Mouse (Mus musculus) cerebellum, postnatal 36 days (tissue): ENCODE results near the gene B3galt6.
A peak's percentile ranks its signal among the peaks of the same experiment; 100 is the strongest.

Experiments
- DNase-seq, 2 experiments: peaks; one replicate each; pipeline ENCODE4 v3.0.0; 2021 to 2022; ENCODE audit warnings: mixed read lengths in 2 of 2

Gene B3galt6

DNA sequence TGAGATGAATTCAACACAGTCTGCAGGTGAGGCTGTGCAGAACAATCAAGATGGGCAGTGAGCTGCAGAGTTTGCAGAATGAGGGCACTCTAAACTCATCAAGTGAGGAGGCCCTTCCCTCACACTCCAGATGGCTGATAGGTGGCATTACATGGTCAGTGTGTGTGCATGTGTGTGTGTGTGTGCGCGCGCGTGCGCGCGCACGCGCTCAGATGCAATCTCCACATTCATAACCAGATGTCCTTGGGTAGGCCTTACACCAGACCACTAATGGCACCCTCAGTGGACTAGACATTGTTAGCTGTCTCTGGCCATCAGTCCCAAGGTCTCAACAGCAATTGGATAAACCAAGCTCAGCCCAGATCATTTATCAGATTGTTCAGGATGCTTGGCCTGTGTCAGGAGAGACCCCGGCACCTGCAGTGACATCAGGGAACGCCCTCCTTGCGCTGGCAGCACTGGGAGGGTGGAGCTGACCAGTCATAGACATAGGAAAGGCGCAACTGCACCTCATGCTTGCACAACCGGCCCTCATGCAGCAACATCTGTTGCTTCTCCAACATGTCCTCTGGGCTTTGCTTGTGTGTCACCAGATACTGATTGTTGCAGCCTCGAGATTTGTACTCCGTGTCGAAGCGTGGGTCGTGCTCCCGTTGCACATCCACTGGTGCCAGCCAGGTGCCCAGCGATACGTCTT lies 1.1 kb downstream of the B3galt6 start:
- DNase-seq = no peak

DNA sequence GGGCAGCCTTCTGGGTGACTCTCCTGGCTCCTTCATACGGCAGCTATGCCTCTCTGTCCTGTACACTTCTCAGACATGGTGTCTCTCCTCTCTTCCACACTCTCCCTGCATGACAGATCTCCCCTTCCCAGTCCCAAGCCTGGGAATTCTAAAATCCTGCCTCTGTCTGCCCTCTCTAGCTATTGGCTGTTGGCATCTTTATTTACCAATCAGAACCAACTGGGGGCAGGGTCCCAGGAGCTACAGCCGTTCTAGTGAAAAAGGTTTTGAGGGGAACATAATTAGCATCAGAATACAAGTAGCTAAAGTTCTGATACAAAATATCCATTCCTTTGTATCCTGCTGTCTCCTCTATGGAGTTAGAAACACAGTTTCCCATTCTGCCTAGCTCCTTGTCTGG lies 8.7 kb downstream of the B3galt6 start:
- DNase-seq = no peak

DNA sequence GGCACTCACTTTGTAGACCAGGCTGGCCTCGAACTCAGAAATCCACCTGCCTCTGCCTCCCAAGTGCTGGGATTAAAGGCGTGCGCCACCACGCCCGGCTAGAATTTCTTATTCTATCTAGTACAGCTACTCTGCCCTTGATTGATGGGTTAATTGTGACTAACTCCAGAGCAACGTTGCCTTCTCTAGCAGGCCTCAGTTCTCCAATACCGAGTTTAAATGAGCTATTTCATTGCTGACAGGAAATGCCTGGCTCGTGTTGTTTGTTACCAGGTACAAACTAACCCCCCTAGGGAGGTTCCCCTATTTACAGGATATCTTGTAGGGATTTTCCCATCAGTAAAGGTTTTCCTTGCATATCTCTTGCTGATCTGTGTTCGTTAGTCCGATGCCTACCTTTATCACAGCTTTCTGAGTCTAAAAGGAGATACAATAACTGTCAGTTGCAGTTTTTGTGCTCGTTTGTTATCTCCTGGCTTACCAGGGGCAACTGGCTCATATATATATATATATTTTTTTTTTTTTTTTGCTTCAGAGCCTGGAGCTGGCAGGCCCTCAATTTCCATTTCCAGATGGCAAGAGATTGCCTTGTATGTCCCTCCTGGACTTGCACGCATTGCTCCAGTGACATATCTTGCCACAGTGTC lies 10.9 kb downstream of the B3galt6 start:
- no peak for DNase-seq

GRCm38 (mm10) chr4:155973239-155973638 lies 19.2 kb downstream of the B3galt6 start:
- no peak for DNase-seq

DNA sequence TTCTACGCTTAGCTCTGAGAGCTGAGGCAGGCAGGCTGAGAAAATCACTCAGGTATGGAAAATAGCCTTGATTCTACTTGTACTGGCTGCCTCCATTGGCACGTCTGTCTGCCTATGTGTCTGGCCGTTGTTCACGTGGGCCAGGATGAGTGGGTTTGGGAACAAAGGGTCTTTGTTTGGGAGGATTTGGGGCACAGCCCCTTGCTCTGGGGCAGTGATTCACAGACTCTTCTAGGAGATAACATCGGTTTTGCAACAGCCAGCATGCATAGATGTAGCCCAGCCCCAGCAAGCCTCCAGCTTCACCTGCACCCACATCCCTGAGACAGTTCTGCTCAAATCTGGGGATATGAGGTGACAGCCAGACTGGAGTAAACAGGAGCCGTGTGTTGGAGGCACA lies 19.8 kb downstream of the B3galt6 start:
- DNase-seq = no peak

- DNase-seq = no peak
These were observed 22.2 kb downstream of the B3galt6 start for GRCm38 (mm10) chr4:155970286-155970685.

GRCm38 (mm10) chr4:155969043-155969653 lies 23.3 kb downstream of the B3galt6 start:
- DNase-seq = no peak

GRCm38 (mm10) chr4:155964396-155964795 lies 28.1 kb downstream of the B3galt6 start:
- no peak for DNase-seq

- no peak for DNase-seq
These were observed 29.3 kb downstream of the B3galt6 start for GRCm38 (mm10) chr4:155963106-155963505.

GRCm38 (mm10) chr4:155962167-155962971 lies 30.1 kb downstream of the B3galt6 start, which contains the start of gene C1qtnf12:
TSS of gene C1qtnf12 (plus strand) at chr4:155962318.
- peak; percentile 29 to 36 for DNase-seq

GRCm38 (mm10) chr4:155959275-155959674 lies 33.2 kb downstream of the B3galt6 start:
- DNase-seq = peak; percentile 74 to 78

GRCm38 (mm10) chr4:155955491-155955890 lies 37.0 kb downstream of the B3galt6 start:
- DNase-seq = peak; percentile 46 to 47

DNA sequence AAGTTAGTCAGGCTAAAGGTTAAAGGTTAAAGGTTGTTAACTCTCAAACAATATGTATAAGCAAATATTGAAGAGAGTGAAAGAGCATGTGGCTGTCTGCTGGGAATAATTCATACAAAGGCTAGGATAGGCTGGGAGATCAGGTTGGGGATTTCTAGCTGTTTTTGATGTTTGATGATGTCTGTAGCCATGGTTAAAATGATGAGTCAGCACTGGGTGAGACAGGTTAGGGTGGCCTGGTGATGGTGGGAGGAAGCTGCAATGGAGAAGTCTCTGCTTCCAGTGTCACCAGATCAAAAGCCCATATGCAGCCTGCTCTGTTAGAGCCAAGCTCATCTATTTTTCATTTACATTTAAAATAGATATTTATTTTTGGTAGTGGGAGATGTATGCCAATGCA lies 45.4 kb downstream of the B3galt6 start:
- no peak for DNase-seq

DNA sequence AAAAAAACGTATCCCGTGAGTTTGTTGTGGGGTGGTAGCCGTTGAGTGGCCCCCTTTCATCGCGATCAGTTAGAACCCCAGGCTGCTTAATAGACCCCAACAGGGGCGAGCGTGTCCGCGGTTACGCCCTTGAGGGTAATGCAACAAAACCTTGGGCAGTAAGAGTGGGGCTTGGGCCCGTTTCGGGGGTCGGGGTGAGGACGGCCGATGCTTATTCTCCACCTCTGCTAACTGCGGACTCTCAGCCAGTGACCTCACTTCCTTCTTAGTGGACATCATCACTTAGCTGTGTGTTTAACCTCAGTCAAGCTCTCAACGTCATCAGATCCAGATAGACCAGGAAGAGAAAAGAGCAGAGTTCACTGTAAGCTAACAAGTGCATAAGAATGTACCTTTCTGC lies 48.2 kb downstream of the B3galt6 start:
- no peak for DNase-seq

DNA sequence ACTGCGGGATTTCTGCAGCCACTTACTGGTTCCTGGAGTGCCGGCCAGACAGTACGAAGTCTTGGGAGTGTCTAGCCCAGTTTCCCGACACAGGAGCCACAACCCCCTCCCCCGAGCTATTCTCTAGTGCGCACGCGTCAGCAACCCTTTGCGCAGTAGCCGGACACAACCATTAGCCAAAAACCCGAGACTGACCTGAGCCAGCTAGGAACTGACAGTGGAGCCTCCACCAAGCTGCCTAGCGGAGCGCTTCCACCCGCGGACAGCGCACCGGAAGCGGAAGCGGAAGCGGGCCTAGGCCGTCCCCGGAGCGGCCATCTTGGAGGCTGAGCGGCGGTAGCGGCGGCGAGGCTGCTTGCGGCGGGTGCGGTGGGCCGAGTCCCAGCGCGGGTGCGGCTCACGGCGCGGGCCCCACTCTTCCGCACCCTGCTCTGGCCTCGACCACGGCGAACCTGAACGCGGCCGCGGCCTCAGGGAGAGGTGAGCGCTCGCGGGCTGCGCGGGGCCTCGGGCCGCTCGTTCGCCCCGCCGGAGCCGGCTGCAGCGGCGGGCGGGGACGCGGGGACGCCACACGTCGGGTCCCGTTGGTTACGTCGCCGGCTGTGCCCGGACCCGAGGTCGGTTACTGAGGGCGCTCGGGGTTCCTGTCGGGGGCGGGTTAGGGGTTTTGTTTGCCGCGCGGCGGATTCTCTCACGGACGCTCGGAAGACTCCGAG lies 48.8 kb downstream of the B3galt6 start, which contains the start of gene Ube2j2:
Gene Ube2j2, plus strand, starts transcription at position 298 of the 716 bp plus-strand sequence.
- peak; percentile 96 to 99 for DNase-seq

- DNase-seq = peak in 1 of 2 experiments; percentile 29
These were observed 49.4 kb downstream of the B3galt6 start for GRCm38 (mm10) chr4:155943049-155943452.
